30 mouse cellular contexts compared by ENCODE assay signal in genomic region chr12:31397709-31398108, GRCm38 (mm10). TPM values are rescaled to one million over a fixed set of nuclear protein-coding genes. Genes with fewer than 3 reads are reported as not detected.
"Had no signal": no experiment of that assay in that cellular context is flagged by ENCODE, and none has a peak within 500 bp of the region (broad histone marks: within the 10 kb centered on the region; RNA-seq: fewer than 3 reads in every experiment).

No protein-coding gene starts in this region.

- ATAC-seq: forebrain, embryonic 16.5 days; hindbrain, embryonic 16.5 days; inflammation-experienced regulatory T-cells, adult 6 months; liver, embryonic 12.5 days had no signal

- H3K4me1 ChIP-seq: heart, embryonic 10.5 days; heart, embryonic 13.5 days; heart, embryonic 15.5 days; hindbrain, embryonic 12.5 days; kidney, embryonic 15.5 days; limb, embryonic 13.5 days; limb, embryonic 15.5 days; liver, embryonic 12.5 days had no signal

- H3K36me3 ChIP-seq: heart, embryonic 10.5 days; heart, embryonic 13.5 days; heart, embryonic 15.5 days; hindbrain, embryonic 12.5 days; kidney, embryonic 15.5 days; limb, embryonic 13.5 days; limb, embryonic 15.5 days; liver, embryonic 12.5 days had no signal

- DNase-seq: gastrocnemius, postnatal 14 days; gastrocnemius, postnatal 36 days; heart, adult 18-20 months; heart, postnatal 14 days; heart, postnatal 36 days; kidney, adult 11 months; kidney, adult 2 months; kidney, adult 9 months; kidney, postnatal 14 days; kidney, postnatal 36 days; layer of hippocampus, postnatal 36 days; left cerebral cortex, postnatal 4 days had no signal

- H3K4me2 ChIP-seq: heart, embryonic 13.5 days; heart, embryonic 15.5 days; hindbrain, embryonic 12.5 days; hindbrain, embryonic 14.5 days; kidney, embryonic 15.5 days; limb, embryonic 13.5 days; limb, embryonic 15.5 days; liver, embryonic 12.5 days had no signal

- H3K4me3 ChIP-seq: heart, embryonic 10.5 days; heart, embryonic 13.5 days; heart, embryonic 15.5 days; hindbrain, embryonic 12.5 days; kidney, embryonic 15.5 days; layer of hippocampus, adult 2 months; limb, embryonic 13.5 days; limb, embryonic 15.5 days; liver, embryonic 12.5 days had no signal

- H3K9ac ChIP-seq: heart, embryonic 13.5 days; heart, embryonic 15.5 days; hindbrain, embryonic 12.5 days; hindbrain, embryonic 14.5 days; kidney, embryonic 15.5 days; limb, embryonic 13.5 days; limb, embryonic 15.5 days; liver, embryonic 12.5 days; liver, embryonic 14.5 days had no signal

- H3K27me3 ChIP-seq: heart, embryonic 13.5 days; heart, embryonic 15.5 days; hindbrain, embryonic 12.5 days; kidney, embryonic 15.5 days; limb, embryonic 13.5 days; limb, embryonic 15.5 days; liver, embryonic 12.5 days had no signal

- H3K9me3 ChIP-seq: heart, embryonic 10.5 days; heart, embryonic 13.5 days; heart, embryonic 15.5 days; hindbrain, embryonic 12.5 days; kidney, embryonic 15.5 days; limb, embryonic 13.5 days; limb, embryonic 15.5 days; liver, embryonic 12.5 days had no signal

- H3K27ac ChIP-seq: heart, embryonic 10.5 days; heart, embryonic 13.5 days; heart, embryonic 15.5 days; hindbrain, embryonic 12.5 days; hindbrain, embryonic 14.5 days; kidney, embryonic 15.5 days; kidney, postnatal 0 days; layer of hippocampus, adult 2 months; limb, embryonic 13.5 days; limb, embryonic 15.5 days; liver, embryonic 12.5 days; liver, embryonic 14.5 days had no signal

RNA-seq across cellular contexts. Expression of gene Slc26a3, which starts 7.0 kb away (rescaled TPM):
- total RNA-seq: gastrocnemius, adult 18-20 months; gastrocnemius, adult 8-10 months; gastrocnemius, postnatal 14 days; gastrocnemius, postnatal 36 days; hematopoietic stem cell, adult 5-6 weeks had no signal
- polyA plus RNA-seq: heart, embryonic 13.5 days; hindbrain, embryonic 12.5 days; hindbrain, embryonic 14.5 days; inflammation-experienced regulatory T-cells, adult 6 months; liver, embryonic 12.5 days had no signal
